Mouse (Mus musculus) heart, adult 2 months (tissue): ENCODE measurements around the gene Dach2.

Experiments used
- CTCF ChIP-seq: fragments of 200-600 bp; IDR thresholded peaks from 2 replicates; pipeline ENCODE4 v1.8.1; 2022; ENCODE audit warnings: antibody characterized with exemption, mild to moderate bottlenecking, moderate library complexity
- POLR2A ChIP-seq: fragments of 200-500 bp; IDR thresholded peaks from 2 replicates; pipeline ENCODE4 v1.6.1; 2011; ENCODE audit warnings: mild to moderate bottlenecking, low read depth, low read length, control low read depth; ENCODE audit not compliant: insufficient read depth

GRCm38 (mm10) chrX:113421517-113422187 lies 124.3 kb downstream of the Dach2 start:
- no peak for TF ChIP-seq POLR2A
- no peak for TF ChIP-seq CTCF
